Mouse (Mus musculus) granulocyte monocyte progenitor cell, adult 5-6 weeks (primary cell): ENCODE measurements around the gene Camta1. TPM values are rescaled to one million over a fixed set of nuclear protein-coding genes. Genes with fewer than 3 reads are reported as not detected.

Source experiments
- ATAC-seq: replicated peaks from 2 replicates; pipeline ENCODE4 v1.8.0; 2016; ENCODE audit warnings: mild to moderate bottlenecking, moderate TSS enrichment, inconsistent platforms; ENCODE audit not compliant: poor library complexity, severe bottlenecking
- total RNA-seq, 2 experiments: library from RNA; stranded (forward) in 1 of 2; stranded (reverse) in 1 of 2; fragments of 200-712, 200-1000 nt in 1 of 2; fragments of >200 nt in 1 of 2; fragmentation: Nextera tagmentation in 1 of 2; gene quantifications; 2 replicates each; pipeline ENCODE4 v1.2.3; 2014 to 2017

The Camta1 gene
- total RNA-seq, 2 experiments from 2014 or later, result 31.9 to 35.5 TPM

- ATAC-seq, result no peak
Measured at GRCm38 (mm10) chr4:151793694-151794093, 68.0 kb downstream of the Camta1 start.

- no peak for ATAC-seq
Measured at GRCm38 (mm10) chr4:151786946-151787705, 74.5 kb downstream of the Camta1 start.

- ATAC-seq, result no peak
Measured at GRCm38 (mm10) chr4:151780511-151780910, 81.2 kb downstream of the Camta1 start.

GRCm38 (mm10) chr4:151779962-151780459 lies 81.7 kb downstream of the Camta1 start:
- no peak for ATAC-seq

- ATAC-seq, result no peak; the same call in 1 of the 2 replicates
Measured at GRCm38 (mm10) chr4:151778511-151778910, 83.2 kb downstream of the Camta1 start.

GRCm38 (mm10) chr4:151777451-151777850 lies 84.2 kb downstream of the Camta1 start:
- no peak for ATAC-seq

GRCm38 (mm10) chr4:151775441-151775840 lies 86.2 kb downstream of the Camta1 start:
- ATAC-seq, result no peak

- no peak for ATAC-seq
Measured at GRCm38 (mm10) chr4:151773651-151774050, 88.0 kb downstream of the Camta1 start.

GRCm38 (mm10) chr4:151773007-151773406 lies 88.7 kb downstream of the Camta1 start:
- no peak for ATAC-seq

- no peak for ATAC-seq
Measured at GRCm38 (mm10) chr4:151770697-151771096, 91.0 kb downstream of the Camta1 start.

GRCm38 (mm10) chr4:151767786-151768185 lies 93.9 kb downstream of the Camta1 start:
- no peak for ATAC-seq

- ATAC-seq, result no peak
Measured at GRCm38 (mm10) chr4:151767361-151767760, 94.3 kb downstream of the Camta1 start.

GRCm38 (mm10) chr4:151765376-151765775 lies 96.3 kb downstream of the Camta1 start:
- ATAC-seq, result no peak

- ATAC-seq, result peak; percentile 48; the same call in 1 of the 2 replicates
Measured at GRCm38 (mm10) chr4:151763928-151764327, 97.7 kb downstream of the Camta1 start.

GRCm38 (mm10) chr4:151759095-151759494 lies 102.6 kb downstream of the Camta1 start:
- no peak for ATAC-seq

- no peak for ATAC-seq
Measured at GRCm38 (mm10) chr4:151758337-151758736, 103.3 kb downstream of the Camta1 start.

- ATAC-seq, result no peak
Measured at GRCm38 (mm10) chr4:151757261-151757660, 104.4 kb downstream of the Camta1 start.

- ATAC-seq, result no peak
Measured at GRCm38 (mm10) chr4:151756400-151756799, 105.3 kb downstream of the Camta1 start.

- ATAC-seq, result no peak
Measured at GRCm38 (mm10) chr4:151753231-151753630, 108.4 kb downstream of the Camta1 start.

- ATAC-seq, result no peak
Measured at GRCm38 (mm10) chr4:151752551-151752950, 109.1 kb downstream of the Camta1 start.

- no peak for ATAC-seq
Measured at GRCm38 (mm10) chr4:151751270-151751945, 110.3 kb downstream of the Camta1 start.
